Mouse (Mus musculus): ENCODE results near the gene Lrrc8c.

Gene Lrrc8c

GRCm38 (mm10) chr5:105500132-105501121, 18.8 kb upstream of the Lrrc8c start:
- peak; percentile 97 for DNase-seq (ENCODE audit: inconsistent ontology term)

GRCm38 (mm10) chr5:105501136-105501535, 18.1 kb upstream of the Lrrc8c start:
- no peak for DNase-seq (ENCODE audit: inconsistent ontology term)

GRCm38 (mm10) chr5:105508813-105509212, 10.4 kb upstream of the Lrrc8c start:
- DNase-seq (ENCODE audit: inconsistent ontology term): no peak

GRCm38 (mm10) chr5:105512297-105512696, 6.9 kb upstream of the Lrrc8c start:
- DNase-seq (ENCODE audit: inconsistent ontology term): no peak

- no peak for DNase-seq (ENCODE audit: inconsistent ontology term)
Observed at GRCm38 (mm10) chr5:105515532-105515931, 3.7 kb upstream of the Lrrc8c start.

GRCm38 (mm10) chr5:105516290-105516689, 2.9 kb upstream of the Lrrc8c start:
- DNase-seq (ENCODE audit: inconsistent ontology term): no peak

- peak; percentile 52 for DNase-seq (ENCODE audit: inconsistent ontology term)
Observed at GRCm38 (mm10) chr5:105517992-105518625, 1.1 kb upstream of the Lrrc8c start.

- DNase-seq (ENCODE audit: inconsistent ontology term): no peak
Observed at GRCm38 (mm10) chr5:105518626-105519095, 527 bp upstream of the Lrrc8c start.

GRCm38 (mm10) chr5:105519976-105520300, 750 bp downstream of the Lrrc8c start:
- peak; percentile 58 for DNase-seq (ENCODE audit: inconsistent ontology term)

GRCm38 (mm10) chr5:105520442-105520965, 1.3 kb downstream of the Lrrc8c start:
- peak; percentile 22 for DNase-seq (ENCODE audit: inconsistent ontology term)

- DNase-seq (ENCODE audit: inconsistent ontology term): peak; percentile 7
Observed at GRCm38 (mm10) chr5:105523452-105523851, 4.3 kb downstream of the Lrrc8c start.

GRCm38 (mm10) chr5:105525004-105525403, 5.8 kb downstream of the Lrrc8c start:
- DNase-seq (ENCODE audit: inconsistent ontology term): peak; percentile 17

- no peak for DNase-seq (ENCODE audit: inconsistent ontology term)
Observed at GRCm38 (mm10) chr5:105526107-105526645, 7.0 kb downstream of the Lrrc8c start.

GRCm38 (mm10) chr5:105526766-105527165, 7.6 kb downstream of the Lrrc8c start:
- no peak for DNase-seq (ENCODE audit: inconsistent ontology term)

GRCm38 (mm10) chr5:105527477-105528331, 8.5 kb downstream of the Lrrc8c start:
- no peak for DNase-seq (ENCODE audit: inconsistent ontology term)

GRCm38 (mm10) chr5:105530576-105530975, 11.4 kb downstream of the Lrrc8c start:
- peak; percentile 7 for DNase-seq (ENCODE audit: inconsistent ontology term)

GRCm38 (mm10) chr5:105535186-105535585, 16.0 kb downstream of the Lrrc8c start:
- DNase-seq (ENCODE audit: inconsistent ontology term): no peak

- DNase-seq (ENCODE audit: inconsistent ontology term): no peak
Observed at GRCm38 (mm10) chr5:105536172-105536571, 17.0 kb downstream of the Lrrc8c start.

- no peak for DNase-seq (ENCODE audit: inconsistent ontology term)
Observed at GRCm38 (mm10) chr5:105537101-105537723, 18.0 kb downstream of the Lrrc8c start.

- no peak for DNase-seq (ENCODE audit: inconsistent ontology term)
Observed at GRCm38 (mm10) chr5:105541051-105541450, 21.9 kb downstream of the Lrrc8c start.

- DNase-seq (ENCODE audit: inconsistent ontology term): no peak
Observed at GRCm38 (mm10) chr5:105545126-105545525, 25.9 kb downstream of the Lrrc8c start.
